Mouse (Mus musculus): ENCODE results near the gene Dap3.
"Not testable (repeated sequence)": the region's sequence is repeated elsewhere in the genome, so short reads cannot be mapped to it uniquely, and the experiment has no call there.

The Dap3 gene

GRCm38 (mm10) chr3:88950576-88951326, at the start of gene Dap3, which contains the start of gene Ash1l:
Gene Dap3, minus strand, starts transcription at chr3:88951181.
Gene Ash1l, plus strand, starts transcription at chr3:88950622.
- peak; percentile 91 for DNase-seq

GRCm38 (mm10) chr3:88992793-88993192, 41.8 kb upstream of the Dap3 start:
- DNase-seq, result no peak

- no peak for DNase-seq
Measured at GRCm38 (mm10) chr3:88983921-88984381, 33.0 kb upstream of the Dap3 start.

GRCm38 (mm10) chr3:88981206-88982010, 30.4 kb upstream of the Dap3 start:
- DNase-seq, result no peak

- DNase-seq, result no peak
Measured at GRCm38 (mm10) chr3:88975012-88975411, 24.0 kb upstream of the Dap3 start.

GRCm38 (mm10) chr3:88963211-88963610, 12.2 kb upstream of the Dap3 start:
- not testable (repeated sequence) for DNase-seq

GRCm38 (mm10) chr3:88953736-88954135, 2.8 kb upstream of the Dap3 start:
- DNase-seq, result no peak

GRCm38 (mm10) chr3:88953246-88953645, 2.3 kb upstream of the Dap3 start:
- DNase-seq, result no peak

- DNase-seq, result no peak
Measured at GRCm38 (mm10) chr3:88951327-88951800, 383 bp upstream of the Dap3 start.

GRCm38 (mm10) chr3:88949786-88950575, 1.0 kb downstream of the Dap3 start:
- peak; percentile 95 for DNase-seq

- DNase-seq, result no peak
Measured at GRCm38 (mm10) chr3:88944109-88944508, 6.9 kb downstream of the Dap3 start.

- DNase-seq, result no peak
Measured at GRCm38 (mm10) chr3:88942316-88942880, 8.6 kb downstream of the Dap3 start.

GRCm38 (mm10) chr3:88939749-88940148, 11.2 kb downstream of the Dap3 start:
- peak; percentile 83 for DNase-seq

GRCm38 (mm10) chr3:88939071-88939470, 11.9 kb downstream of the Dap3 start:
- DNase-seq, result no peak

- no peak for DNase-seq
Measured at GRCm38 (mm10) chr3:88929501-88929900, 21.5 kb downstream of the Dap3 start.

GRCm38 (mm10) chr3:88925651-88926050, 25.3 kb downstream of the Dap3 start:
- no peak for DNase-seq

GRCm38 (mm10) chr3:88923989-88924591, 26.9 kb downstream of the Dap3 start:
- no peak for DNase-seq

GRCm38 (mm10) chr3:88921411-88921810, 29.6 kb downstream of the Dap3 start:
- DNase-seq, result no peak

GRCm38 (mm10) chr3:88918981-88919380, 32.0 kb downstream of the Dap3 start:
- no peak for DNase-seq

GRCm38 (mm10) chr3:88914384-88914810, 36.6 kb downstream of the Dap3 start:
- DNase-seq, result no peak

GRCm38 (mm10) chr3:88913511-88914383, 37.2 kb downstream of the Dap3 start, which contains the start of gene Msto1:
Gene Msto1, minus strand, starts transcription at chr3:88913999.
- DNase-seq, result peak; percentile 95

All from retina, postnatal 1 day (tissue).